ENCODE assay signal across 1 mouse cellular context in the genomic region with DNA sequence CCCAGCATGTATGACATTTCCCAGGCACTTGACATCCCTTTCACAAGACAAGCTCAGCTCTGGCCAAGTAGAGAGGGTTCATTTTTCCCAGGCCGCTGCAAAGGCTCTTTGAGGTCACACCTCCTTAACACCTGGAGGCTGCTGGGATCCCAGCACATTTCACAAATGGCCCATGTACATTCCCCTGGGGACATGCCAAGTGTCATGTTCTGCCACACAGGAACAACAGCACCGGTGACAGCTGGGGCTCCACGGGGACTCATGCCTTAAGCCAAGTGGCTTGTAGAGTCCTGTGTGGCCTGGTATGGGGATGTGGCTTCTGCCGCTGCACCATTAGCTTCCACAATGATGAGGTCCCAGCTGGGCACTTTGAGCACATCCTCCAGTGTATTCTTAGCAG.
TF ChIP-seq lines count a peak whose summit lies in the region.

No protein-coding gene starts in this region.

TF ChIP-seq in CH12.LX, 34 proteins besides CTCF, POLR2A, EP300 and RAD21:
- no peak for TF ChIP-seq E2F4 (IDR thresholded peaks at IDR 0.05; ENCODE audit: insufficient replicate concordance, low read depth, low read length)
- no peak for TF ChIP-seq MXI1 (IDR thresholded peaks at IDR 0.05; ENCODE audit: low read depth, low read length)
- no peak for TF ChIP-seq NRF1 (IDR thresholded peaks at IDR 0.05; ENCODE audit: low read depth, low read length)
- TF ChIP-seq ZNF384 (IDR thresholded peaks at IDR 0.05; ENCODE audit: low read depth, low read length): no peak
- TF ChIP-seq USF1 (IDR thresholded peaks at IDR 0.05; ENCODE audit: low read depth, low read length): no peak
- TF ChIP-seq ZC3H11A (IDR thresholded peaks at IDR 0.05; ENCODE audit: low read depth, low read length): no peak
- no peak for TF ChIP-seq JUND (conservative IDR thresholded peaks at IDR 0.05; ENCODE audit: low read depth, low read length)
- no peak for TF ChIP-seq CHD2 (IDR thresholded peaks at IDR 0.05; ENCODE audit: low read length)
- TF ChIP-seq HCFC1 (IDR thresholded peaks at IDR 0.05; ENCODE audit: low read depth, low read length): no peak
- TF ChIP-seq MAX (IDR thresholded peaks at IDR 0.05; ENCODE audit: low read length): no peak
- no peak for TF ChIP-seq POLR2AphosphoS2 (IDR thresholded peaks at IDR 0.05; ENCODE audit: low read depth, low read length)
- no peak for TF ChIP-seq ZKSCAN1 (IDR thresholded peaks at IDR 0.05; ENCODE audit: borderline replicate concordance, low read depth, low read length)
- TF ChIP-seq USF2 (conservative IDR thresholded peaks at IDR 0.05; ENCODE audit: low read depth, low read length): no peak
- no peak for TF ChIP-seq TBP (conservative IDR thresholded peaks at IDR 0.05; ENCODE audit: low read depth, low read length)
- no peak for TF ChIP-seq CHD1 (IDR thresholded peaks at IDR 0.05; ENCODE audit: low read depth, low read length)
- TF ChIP-seq KAT2A (IDR thresholded peaks at IDR 0.05; ENCODE audit: insufficient replicate concordance, low read length): no peak
- no peak for TF ChIP-seq MAZ (IDR thresholded peaks at IDR 0.05; ENCODE audit: low read depth, low read length)
- TF ChIP-seq BHLHE40 (IDR thresholded peaks at IDR 0.05; ENCODE audit: low read depth, low read length): no peak
- no peak for TF ChIP-seq PAX5 (IDR thresholded peaks at IDR 0.05; ENCODE audit: low read length)
- TF ChIP-seq GABPA (IDR thresholded peaks at IDR 0.05; ENCODE audit: insufficient replicate concordance, low read depth, low read length): no peak
TF ChIP-seq in CH12.LX: peak in this region for 0.
